Mouse (Mus musculus) cerebellum, postnatal 14 days (tissue): ENCODE data around the gene Pnliprp2.

Experiments
- DNase-seq, 2 experiments: peaks; one replicate each; pipeline ENCODE4 v3.0.0; 2021; ENCODE audit warnings: mixed read lengths in 2 of 2

The Pnliprp2 gene

DNA sequence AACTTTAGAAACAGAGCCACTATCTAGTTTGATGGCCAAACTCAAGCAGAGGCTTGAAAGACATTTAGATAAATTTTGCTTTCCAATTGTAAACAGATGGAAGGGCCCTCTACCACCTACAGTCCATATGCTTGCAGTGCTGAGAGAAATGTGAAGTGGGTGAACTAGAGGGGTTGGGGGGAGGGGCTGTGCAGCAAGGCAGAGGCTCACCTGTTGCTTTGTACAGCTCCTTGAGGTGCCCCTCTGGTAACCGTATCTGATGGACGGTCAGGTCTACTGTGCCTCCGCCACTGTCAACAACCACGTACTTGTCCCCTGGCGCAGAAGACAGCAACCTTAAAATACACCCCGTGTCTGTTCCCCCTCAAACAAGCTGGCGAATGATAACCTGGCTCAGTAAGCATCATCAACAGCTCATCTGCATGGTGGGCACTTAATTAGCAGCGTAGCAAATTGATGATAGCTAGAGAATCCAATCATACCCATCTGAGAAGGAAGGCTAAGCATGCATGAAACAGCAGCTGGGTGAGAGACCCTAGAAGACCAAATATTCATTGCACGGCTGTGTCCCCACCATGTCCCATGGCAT is 45.8 kb downstream of the Pnliprp2 start:
- no peak for DNase-seq

DNA sequence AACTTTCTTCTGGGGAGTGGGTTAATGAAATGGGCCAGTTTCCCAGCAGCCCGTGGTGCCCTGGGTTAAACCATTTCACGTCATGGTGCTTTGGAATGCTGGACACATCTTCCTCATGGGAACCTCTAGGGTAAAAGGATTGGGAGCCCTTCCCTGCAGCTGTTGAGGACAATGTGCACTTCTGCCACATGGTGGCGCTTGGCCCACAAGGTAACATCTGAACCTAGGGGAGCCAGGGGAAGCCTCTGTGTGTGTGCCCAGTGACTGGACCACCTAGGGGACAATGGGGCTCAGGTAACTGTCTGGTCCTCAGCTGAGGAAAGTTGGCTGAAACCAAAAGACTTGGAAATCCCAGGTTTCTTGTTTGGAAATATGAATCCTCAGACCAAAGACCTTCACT is 46.8 kb downstream of the Pnliprp2 start:
- peak; percentile 80 to 81 for DNase-seq

DNA sequence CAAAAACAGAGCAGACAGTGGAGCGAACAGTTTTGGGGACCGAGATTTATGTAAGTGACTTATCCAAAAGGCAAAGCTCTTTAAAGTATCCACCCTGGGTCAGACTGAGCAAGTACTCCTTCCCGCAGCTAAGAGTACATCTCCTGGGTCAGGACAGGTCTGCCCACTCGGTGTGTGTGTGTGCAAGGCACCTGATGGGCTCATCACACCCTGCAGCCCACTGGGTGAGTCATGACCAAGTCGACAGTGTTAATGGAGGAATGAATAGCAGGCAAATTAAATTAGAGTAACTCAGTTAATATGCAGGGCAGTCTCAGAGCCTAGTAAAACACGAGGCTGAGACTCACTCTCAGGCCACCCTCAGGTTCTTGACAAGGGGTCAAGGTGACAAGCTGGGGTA is 49.3 kb downstream of the Pnliprp2 start:
- no peak for DNase-seq

DNA sequence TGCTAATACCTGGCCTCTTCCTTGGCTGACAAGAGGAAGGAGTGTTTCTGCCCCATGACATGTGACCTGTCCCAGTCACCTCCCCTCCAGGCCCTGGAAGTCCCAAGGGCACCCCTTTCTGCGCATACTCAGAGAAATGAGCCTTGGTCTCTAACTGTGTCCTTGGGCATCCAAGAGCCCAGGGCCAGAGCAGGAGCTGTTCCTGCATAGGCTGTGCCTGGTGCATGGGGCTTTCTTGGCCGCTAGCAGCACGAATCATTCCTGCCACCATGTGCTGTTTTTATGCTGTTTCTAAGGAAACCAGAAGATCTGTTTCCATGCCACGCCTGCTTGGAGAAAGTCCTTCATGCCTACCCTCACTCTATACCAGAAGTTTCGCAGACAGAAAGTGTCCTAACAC is 51.0 kb downstream of the Pnliprp2 start:
- peak in 1 of 2 experiments; percentile 52 for DNase-seq

DNA sequence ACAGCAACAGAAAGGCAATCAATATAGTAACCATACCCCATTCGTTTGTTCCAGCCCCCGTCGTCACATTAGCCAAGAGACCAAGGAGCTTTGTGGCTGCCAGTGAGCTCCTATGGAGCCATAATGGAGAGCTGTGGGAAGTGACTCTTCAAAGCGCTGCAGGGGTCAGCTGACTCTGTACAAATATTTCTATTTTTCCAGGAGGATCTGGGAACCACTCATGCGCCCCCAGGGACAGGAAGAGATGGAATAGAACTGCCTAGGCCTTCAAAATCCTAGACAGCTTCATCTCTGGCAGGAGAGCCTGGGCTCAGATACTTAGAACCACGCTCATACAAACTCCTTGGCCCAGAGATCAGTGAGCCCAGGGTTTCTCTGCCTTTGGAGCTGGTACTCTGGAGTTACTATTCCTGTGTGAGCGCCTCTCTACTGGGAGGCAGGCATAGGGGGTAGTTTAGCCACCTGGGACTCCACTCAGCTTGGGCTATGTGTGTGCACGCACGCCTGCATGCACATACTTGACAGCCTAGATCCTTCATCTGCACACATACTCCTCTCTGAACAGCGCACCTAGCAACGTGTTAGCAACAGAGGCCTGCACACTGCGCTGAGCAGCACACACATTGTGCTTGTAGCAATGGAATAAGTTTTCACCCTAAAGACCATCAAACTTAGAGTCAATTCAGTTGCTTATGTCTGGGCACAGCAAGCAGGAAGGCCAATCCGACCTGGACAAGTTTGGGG is 55.8 kb downstream of the Pnliprp2 start:
- no peak for DNase-seq

DNA sequence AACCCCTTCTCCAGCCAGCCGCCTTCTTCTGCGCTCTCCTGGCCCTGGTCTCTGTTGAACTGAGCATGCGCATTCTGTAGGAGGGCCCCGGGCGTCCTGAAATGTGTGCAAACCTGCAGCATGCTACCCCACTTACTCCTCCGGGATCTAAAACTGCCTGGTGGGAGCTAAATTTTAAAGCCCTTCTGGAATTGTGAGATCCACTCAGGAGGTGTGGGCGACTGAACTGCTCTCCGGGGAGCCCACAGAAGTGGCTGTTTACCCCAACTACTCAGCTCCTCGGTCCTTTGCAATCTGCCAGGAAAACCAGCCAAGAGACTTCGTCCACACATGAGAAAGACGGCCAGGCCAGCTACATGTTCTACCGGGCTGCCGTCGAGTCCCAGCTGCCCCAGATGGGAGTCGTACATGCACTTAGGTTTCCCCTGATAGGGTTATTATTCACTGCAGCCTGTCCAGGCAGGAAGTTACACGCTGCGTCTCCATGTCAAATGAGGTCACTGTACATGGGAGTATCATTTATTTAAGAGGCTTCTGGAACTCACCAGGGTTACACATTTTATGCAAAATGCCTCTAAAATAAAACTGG is 57.0 kb downstream of the Pnliprp2 start:
- DNase-seq, result no peak

DNA sequence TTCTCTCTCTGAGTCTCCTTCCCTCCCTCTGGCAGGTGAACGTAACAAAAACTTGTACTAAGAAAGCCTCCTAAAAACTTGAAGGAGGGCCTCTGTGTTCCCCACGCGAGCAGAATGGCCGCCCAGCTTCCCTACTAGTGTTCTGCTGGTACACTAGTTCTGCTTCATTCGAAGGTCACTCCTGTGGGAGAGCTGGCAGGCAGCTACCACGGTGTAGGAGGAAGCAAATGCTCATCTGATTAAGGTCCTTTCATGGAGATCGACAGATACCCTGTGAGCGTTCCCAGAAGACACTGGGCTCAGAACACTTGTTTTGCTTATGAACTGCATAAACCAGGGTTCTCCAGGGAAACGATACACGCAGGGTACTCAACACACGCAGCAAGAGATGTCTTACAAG is 57.9 kb downstream of the Pnliprp2 start:
- no peak for DNase-seq

DNA sequence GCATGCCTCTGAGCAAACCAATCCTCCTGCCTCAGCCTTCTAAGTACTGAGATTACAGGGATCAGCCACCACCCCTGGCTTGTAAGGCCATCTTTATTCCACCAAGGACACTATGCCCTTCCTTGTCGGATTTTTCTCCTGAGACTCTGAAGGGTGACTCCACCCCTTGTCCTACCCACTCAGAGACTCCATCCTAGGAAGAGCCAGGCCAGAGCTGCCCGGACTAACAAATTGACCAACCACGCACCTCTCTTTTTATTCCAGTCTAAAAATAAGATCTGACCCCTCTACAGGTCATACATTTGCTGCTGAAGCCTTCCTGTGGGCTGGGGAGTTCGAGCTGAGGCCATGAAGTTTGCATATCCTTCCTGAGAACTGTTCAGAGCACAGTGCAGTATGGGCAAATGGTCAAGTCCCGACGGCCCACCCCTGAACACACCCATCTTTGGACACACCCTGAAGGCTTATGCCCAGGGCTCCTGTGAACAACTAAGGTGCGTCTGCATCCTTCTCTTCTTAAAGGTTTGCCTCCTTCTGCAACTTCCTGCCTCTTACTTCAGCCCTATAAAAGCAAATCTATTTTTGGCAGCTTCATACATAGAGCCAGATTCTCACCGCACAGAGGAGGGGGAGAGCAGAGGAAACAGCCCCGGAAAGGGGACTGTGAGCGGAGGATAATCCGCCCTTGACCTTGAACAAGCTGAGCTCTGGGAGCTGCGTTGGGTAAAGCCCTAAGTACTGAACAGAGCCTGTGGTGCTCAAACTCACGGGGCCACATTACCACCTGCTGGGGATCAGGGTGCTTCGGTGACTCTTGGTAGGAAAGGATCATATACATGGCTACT is 59.3 kb downstream of the Pnliprp2 start:
- DNase-seq, result no peak

DNA sequence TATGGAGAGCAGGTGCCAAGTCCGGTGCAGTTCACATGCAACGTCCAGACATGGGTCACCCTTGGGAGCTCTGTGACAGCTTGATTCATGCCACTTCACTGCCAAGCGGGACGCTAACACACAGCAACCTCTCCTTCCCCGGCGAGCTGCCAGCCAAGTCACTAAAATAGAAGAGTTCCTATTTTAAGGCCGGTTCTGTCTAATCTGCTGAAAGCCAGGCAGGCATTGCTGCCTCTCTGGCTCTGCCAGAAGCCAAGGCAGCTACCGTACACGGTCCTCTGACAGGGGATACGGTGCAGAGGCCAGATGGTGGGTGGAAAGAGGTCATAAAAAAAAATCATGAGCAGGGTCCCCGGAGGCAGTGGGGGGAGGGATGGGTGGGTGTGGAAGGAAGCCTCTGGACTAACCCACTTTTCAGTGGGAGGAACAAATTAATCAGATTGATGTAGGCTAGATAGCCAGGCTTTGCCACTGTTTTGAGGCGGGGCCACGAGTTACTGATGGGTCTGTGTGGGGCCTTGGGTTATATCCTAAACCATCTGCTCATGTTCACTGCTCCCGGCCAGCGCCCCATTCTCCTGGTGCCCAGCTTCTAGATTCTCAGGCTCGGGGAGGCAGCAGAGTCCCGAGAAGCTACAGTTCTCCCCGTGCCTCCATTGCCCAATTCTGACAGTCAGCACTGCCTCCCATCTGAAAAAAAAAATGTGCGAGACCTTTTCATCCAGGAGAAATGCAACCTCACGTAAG is 63.1 kb downstream of the Pnliprp2 start:
- DNase-seq, result peak; percentile 93 to 95

DNA sequence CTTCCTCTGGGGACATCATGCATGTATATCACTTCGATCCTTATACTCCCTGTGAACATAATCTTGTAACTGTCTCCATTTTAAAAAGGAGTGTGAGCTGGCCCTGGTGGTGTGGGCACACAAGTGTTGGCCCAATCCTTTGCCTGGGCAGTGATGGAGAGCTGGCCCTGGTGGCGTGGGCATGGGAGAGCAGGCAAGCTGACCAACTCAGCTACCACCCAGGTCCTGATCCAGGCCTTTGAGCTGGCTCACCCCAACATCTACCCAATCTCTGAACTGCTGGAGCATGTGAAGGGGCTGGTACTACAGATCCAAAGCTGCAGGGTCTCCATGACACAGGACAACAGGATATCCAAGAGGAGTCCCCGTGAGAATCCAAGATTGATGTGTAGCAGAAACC is 63.8 kb downstream of the Pnliprp2 start:
- peak in 1 of 2 experiments; percentile 43 for DNase-seq

DNA sequence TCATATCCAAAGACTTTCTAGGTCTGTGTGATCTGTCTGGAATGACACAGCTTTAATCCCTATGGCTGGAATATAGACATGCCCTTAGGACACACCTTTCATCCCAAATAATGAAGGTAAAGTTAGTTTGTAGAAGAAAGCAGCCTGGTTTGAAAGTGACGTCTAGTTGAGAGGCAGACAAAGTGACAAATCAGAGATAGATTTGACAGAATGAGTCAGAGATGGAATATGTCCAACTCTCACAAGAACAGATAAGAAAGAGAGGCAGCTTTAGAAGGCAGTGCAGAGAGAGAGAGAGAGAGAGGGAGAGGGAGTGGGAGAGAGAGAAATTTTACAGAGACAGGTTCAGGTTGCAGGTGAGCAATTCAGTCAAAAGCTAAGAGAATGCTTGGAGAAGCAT is 64.8 kb downstream of the Pnliprp2 start:
- DNase-seq, result no peak
